Mouse (Mus musculus): ENCODE measurements at regions not wholly inside any gene's neighbourhood (a gene's known extent, or its start where the extent isn't known, plus 50 kb on each side); places are given as distances from the start of the nearest gene placed in this dataset.

- DNase-seq (ENCODE audit: low spot score) = no peak
Measured at GRCm38 (mm10) chr9:94467846-94468245, 70.0 kb downstream of the 1190002N15Rik start.

- DNase-seq (ENCODE audit: low spot score) = no peak
Measured at GRCm38 (mm10) chr9:94456085-94456531, 81.8 kb downstream of the 1190002N15Rik start.

GRCm38 (mm10) chr9:94455466-94455865 lies 82.4 kb downstream of the 1190002N15Rik start:
- DNase-seq (ENCODE audit: low spot score) = no peak

GRCm38 (mm10) chr9:94449911-94450310 lies 88.0 kb downstream of the 1190002N15Rik start:
- DNase-seq (ENCODE audit: low spot score) = no peak

- DNase-seq (ENCODE audit: low spot score) = no peak
Measured at GRCm38 (mm10) chr9:94446182-94446763, 91.6 kb downstream of the 1190002N15Rik start.

GRCm38 (mm10) chr9:94444140-94444789 lies 93.6 kb downstream of the 1190002N15Rik start:
- DNase-seq (ENCODE audit: low spot score) = no peak

- DNase-seq (ENCODE audit: low spot score) = no peak
Measured at GRCm38 (mm10) chr9:94441393-94441792, 96.5 kb downstream of the 1190002N15Rik start.

GRCm38 (mm10) chr9:94433468-94433867 lies 104.4 kb downstream of the 1190002N15Rik start:
- no peak for DNase-seq (ENCODE audit: low spot score)

- DNase-seq (ENCODE audit: low spot score) = no peak
Measured at GRCm38 (mm10) chr9:94432144-94432747, 105.6 kb downstream of the 1190002N15Rik start.

GRCm38 (mm10) chr9:94431540-94431939 lies 106.3 kb downstream of the 1190002N15Rik start:
- no peak for DNase-seq (ENCODE audit: low spot score)

- DNase-seq (ENCODE audit: low spot score) = no peak
Measured at GRCm38 (mm10) chr9:94430996-94431395, 106.9 kb downstream of the 1190002N15Rik start.

- no peak for DNase-seq (ENCODE audit: low spot score)
Measured at GRCm38 (mm10) chr9:94426740-94427139, 111.1 kb downstream of the 1190002N15Rik start.

- DNase-seq (ENCODE audit: low spot score) = no peak
Measured at GRCm38 (mm10) chr9:94425804-94426203, 112.1 kb downstream of the 1190002N15Rik start.

GRCm38 (mm10) chr9:94424438-94425135 lies 113.3 kb downstream of the 1190002N15Rik start:
- DNase-seq (ENCODE audit: low spot score) = no peak

- DNase-seq (ENCODE audit: low spot score) = no peak
Measured at GRCm38 (mm10) chr9:94410546-94410945, 127.3 kb downstream of the 1190002N15Rik start.

GRCm38 (mm10) chr9:94410042-94410441 lies 127.8 kb downstream of the 1190002N15Rik start:
- DNase-seq (ENCODE audit: low spot score) = no peak

- no peak for DNase-seq (ENCODE audit: low spot score)
Measured at GRCm38 (mm10) chr9:94408635-94409323, 129.1 kb downstream of the 1190002N15Rik start.

- no peak for DNase-seq (ENCODE audit: low spot score)
Measured at GRCm38 (mm10) chr9:94407671-94408070, 130.2 kb downstream of the 1190002N15Rik start.

GRCm38 (mm10) chr9:94404551-94404950 lies 133.3 kb downstream of the 1190002N15Rik start:
- no peak for DNase-seq (ENCODE audit: low spot score)

GRCm38 (mm10) chr9:94400596-94400995 lies 137.3 kb downstream of the 1190002N15Rik start:
- no peak for DNase-seq (ENCODE audit: low spot score)

GRCm38 (mm10) chr9:94395215-94395614 lies 142.7 kb downstream of the 1190002N15Rik start:
- no peak for DNase-seq (ENCODE audit: low spot score)

GRCm38 (mm10) chr9:94386190-94386589 lies 151.7 kb downstream of the 1190002N15Rik start:
- no peak for DNase-seq (ENCODE audit: low spot score)
